Mouse (Mus musculus): ENCODE results near the gene Gm20822. TPM values are rescaled to one million over a fixed set of nuclear protein-coding genes. Genes with fewer than 3 reads are reported as not detected.
"Not testable (repeated sequence)": the region's sequence is repeated elsewhere in the genome, so short reads cannot be mapped to it uniquely, and the experiment has no call there.

Gm20822 gene
- not detected in 2 replicates for polyA plus RNA-seq (2011; ENCODE audit: insufficient read depth, insufficient read length, low read depth, missing spikeins)

- not testable (repeated sequence) for H3K9me3 ChIP-seq (replicated peaks; ENCODE audit: control insufficient read depth, insufficient read depth, low read length, poor library complexity, severe bottlenecking); H3K27me3 ChIP-seq (ENCODE audit: control insufficient read depth, insufficient read depth, low read length, poor library complexity, severe bottlenecking); H3K36me3 ChIP-seq (ENCODE audit: control insufficient read depth, insufficient read depth, low read length, poor library complexity, severe bottlenecking); H3K4me3 ChIP-seq (ENCODE audit: low read depth, low read length); H3K9ac ChIP-seq (ENCODE audit: low read depth, poor library complexity, severe bottlenecking); H3K27ac ChIP-seq (ENCODE audit: insufficient read depth, low read length); H3K4me1 ChIP-seq (ENCODE audit: control insufficient read depth, insufficient read depth, low read length)
Measured at GRCm38 (mm10) chrY:15884671-15885070, at the start of gene Gm20822. TSS of gene Gm20822 (minus strand) at chrY:15884771.

Data from ES-Bruce4 (cell line).